Mouse (Mus musculus) forebrain, embryonic 10.5 days (tissue): ENCODE measurements around the gene Gab2. TPM values are rescaled to one million over a fixed set of nuclear protein-coding genes. Genes with fewer than 3 reads are reported as not detected.
A peak's percentile ranks its signal among the peaks of the same experiment; 100 is the strongest.

Source experiments
- DNase-seq: peaks from one replicate; pipeline ENCODE4 v3.0.0-alpha.2; 2017; ENCODE audit warnings: low spot score; ENCODE audit errors: extremely low spot score
- H3K27ac ChIP-seq: fragments of 300-500 bp; sonication (generic); 2 replicates; pipeline ENCODE4 v1.5.1; 2016; ENCODE audit warnings: mild to moderate bottlenecking
- H3K27me3 ChIP-seq: fragments of 300-500 bp; sonication (generic); 2 replicates; pipeline ENCODE4 v1.6.1; 2016; ENCODE audit warnings: mild to moderate bottlenecking; ENCODE audit not compliant: poor library complexity, severe bottlenecking
- H3K36me3 ChIP-seq: fragments of 300-500 bp; sonication (generic); replicated peaks from 2 replicates; pipeline ENCODE4 v1.6.1; 2016; ENCODE audit warnings: mild to moderate bottlenecking, moderate library complexity
- H3K4me1 ChIP-seq: fragments of 300-500 bp; sonication (generic); 2 replicates; pipeline ENCODE4 v1.6.1; 2016
- H3K4me3 ChIP-seq: fragments of 300-500 bp; sonication (generic); 2 replicates; pipeline ENCODE4 v1.5.1; 2016; ENCODE audit warnings: mild to moderate bottlenecking, moderate library complexity
- H3K9me3 ChIP-seq: fragments of 300-500 bp; sonication (generic); 2 replicates; pipeline ENCODE4 v1.6.1; 2016; ENCODE audit warnings: mild to moderate bottlenecking, moderate library complexity
- WGBS: fragments of 180-500 bp; shearing (Covaris S2); methylation state at CpG from one replicate; pipeline ENCODE4 v1.1.7; 2016; 5-methylcytosine and 5-hydroxymethylcytosine counted together
- polyA plus RNA-seq: library from polyadenylated mRNA; unstranded; fragments of >200 nt; fragmentation: Nextera tagmentation; extraction: Ambion mirVana; gene quantifications from 2 replicates; pipeline ENCODE4 v1.2.1, GENCODE M21; 2016

Gene Gab2
- 4.3 and 5.2 TPM in 2 replicates for polyA plus RNA-seq

- peak; percentile 67 for DNase-seq
- Histone ChIP-seq H3K27ac (peak within 1 kb of the TSS; percentile 92), H3K27me3 (0 out of 2 replicates have a peak, but pooled peaks cover 5% of the 10 kb centered on the region), H3K4me3 (peak within 1 kb of the TSS; percentile 93), H3K9me3 (no peaks in the 10 kb centered on the region), H3K4me1 (peaks cover 20% of the 10 kb centered on the region), H3K36me3 (no peaks in the 10 kb centered on the region)
- under 1% methylated on average over 55 of the region's 83 CpGs for WGBS
Observed at GRCm38 (mm10) chr7:97081242-97081958, at the start of gene Gab2. Gene Gab2, plus strand, starts transcription at chr7:97081586.

GRCm38 (mm10) chr7:97032412-97032811, 49.0 kb upstream of the Gab2 start:
- Histone ChIP-seq H3K9me3 (no peaks in the 10 kb centered on the region), H3K27ac (no peak overlapping the region), H3K4me1 (peaks cover 9% of the 10 kb centered on the region), H3K27me3 (no peaks in the 10 kb centered on the region), H3K36me3 (peaks cover 8% of the 10 kb centered on the region), H3K4me3 (no peak overlapping the region)
- 79% methylated on average over 2 of the region's 2 CpGs for WGBS
- no peak for DNase-seq

- DNase-seq = no peak
- no peak overlapping the region for H3K27ac ChIP-seq
- no peaks in the 10 kb centered on the region for H3K4me1 ChIP-seq
- H3K4me3 ChIP-seq = no peak overlapping the region
- no peaks in the 10 kb centered on the region for H3K9me3 ChIP-seq
- H3K36me3 ChIP-seq = peaks cover 21% of the 10 kb centered on the region
- no peaks in the 10 kb centered on the region for H3K27me3 ChIP-seq
- WGBS = 79% methylated on average over 4 of the region's 4 CpGs
Observed at GRCm38 (mm10) chr7:97039641-97040040, 41.7 kb upstream of the Gab2 start.

GRCm38 (mm10) chr7:97041868-97042449, 39.4 kb upstream of the Gab2 start:
- no peaks in the 10 kb centered on the region for H3K4me1 ChIP-seq
- no peaks in the 10 kb centered on the region for H3K9me3 ChIP-seq
- WGBS = 91% methylated on average over 6 of the region's 6 CpGs
- peaks cover 23% of the 10 kb centered on the region for H3K36me3 ChIP-seq
- no peak overlapping the region for H3K27ac ChIP-seq
- no peak overlapping the region for H3K4me3 ChIP-seq
- no peak for DNase-seq
- no peaks in the 10 kb centered on the region for H3K27me3 ChIP-seq

- H3K9me3 ChIP-seq = no peaks in the 10 kb centered on the region
- H3K36me3 ChIP-seq = peaks cover 23% of the 10 kb centered on the region
- DNase-seq = no peak
- H3K4me1 ChIP-seq = no peaks in the 10 kb centered on the region
- no peak overlapping the region for H3K27ac ChIP-seq
- WGBS = 84% methylated on average over 1 of the region's 1 CpGs
- H3K4me3 ChIP-seq = no peak overlapping the region
- no peaks in the 10 kb centered on the region for H3K27me3 ChIP-seq
Observed at GRCm38 (mm10) chr7:97042981-97043380, 38.4 kb upstream of the Gab2 start.

GRCm38 (mm10) chr7:97060966-97061365, 20.4 kb upstream of the Gab2 start:
- WGBS = 91% methylated on average over 2 of the region's 2 CpGs
- Histone ChIP-seq H3K27me3 (no peaks in the 10 kb centered on the region), H3K9me3 (no peaks in the 10 kb centered on the region), H3K27ac (no peak overlapping the region), H3K36me3 (peaks cover 13% of the 10 kb centered on the region), H3K4me1 (no peaks in the 10 kb centered on the region), H3K4me3 (no peak overlapping the region)
- no peak for DNase-seq

- Histone ChIP-seq H3K4me1 (no peaks in the 10 kb centered on the region), H3K27ac (no peak overlapping the region), H3K27me3 (no peaks in the 10 kb centered on the region), H3K36me3 (no peaks in the 10 kb centered on the region; the same call in 1 of the 2 replicates), H3K4me3 (no peak overlapping the region), H3K9me3 (no peaks in the 10 kb centered on the region)
- WGBS = 92% methylated on average over 3 of the region's 3 CpGs
- DNase-seq = no peak
Observed at GRCm38 (mm10) chr7:97071512-97071911, 9.9 kb upstream of the Gab2 start.

GRCm38 (mm10) chr7:97072061-97072460, 9.3 kb upstream of the Gab2 start:
- Histone ChIP-seq H3K4me1 (no peaks in the 10 kb centered on the region), H3K9me3 (no peaks in the 10 kb centered on the region), H3K4me3 (no peak overlapping the region), H3K36me3 (no peaks in the 10 kb centered on the region; the same call in 1 of the 2 replicates), H3K27ac (no peak overlapping the region), H3K27me3 (no peaks in the 10 kb centered on the region)
- DNase-seq = no peak
- 90% methylated on average over 5 of the region's 5 CpGs for WGBS

GRCm38 (mm10) chr7:97074974-97075373, 6.4 kb upstream of the Gab2 start:
- no peak overlapping the region for H3K27ac ChIP-seq
- H3K27me3 ChIP-seq = no peaks in the 10 kb centered on the region
- H3K4me3 ChIP-seq = no peak overlapping the region
- no peak for DNase-seq
- 0 out of 2 replicates have a peak, but pooled peaks cover 4% of the 10 kb centered on the region for H3K4me1 ChIP-seq
- WGBS = 81% methylated on average over 1 of the region's 1 CpGs
- no peaks in the 10 kb centered on the region for H3K9me3 ChIP-seq
- H3K36me3 ChIP-seq = no peaks in the 10 kb centered on the region

GRCm38 (mm10) chr7:97076977-97077376, 4.4 kb upstream of the Gab2 start:
- Histone ChIP-seq H3K36me3 (no peaks in the 10 kb centered on the region), H3K27me3 (no peaks in the 10 kb centered on the region)

GRCm38 (mm10) chr7:97078685-97079084, 2.7 kb upstream of the Gab2 start:
- no peak for DNase-seq
- 58% methylated on average over 4 of the region's 4 CpGs for WGBS
- H3K4me1 ChIP-seq = peaks cover 20% of the 10 kb centered on the region

More at GRCm38 (mm10) chr7:97076977-97077376, 4.4 kb upstream of the Gab2 start:
- no peak for DNase-seq
- H3K27ac ChIP-seq = no peak overlapping the region
- H3K9me3 ChIP-seq = no peaks in the 10 kb centered on the region
- H3K4me3 ChIP-seq = no peak overlapping the region
- peaks cover 9% of the 10 kb centered on the region for H3K4me1 ChIP-seq

GRCm38 (mm10) chr7:97079145-97079544, 2.2 kb upstream of the Gab2 start:
- H3K9me3 ChIP-seq = no peaks in the 10 kb centered on the region
- H3K4me3 ChIP-seq = no peak overlapping the region
- H3K27me3 ChIP-seq = 0 out of 2 replicates have a peak, but pooled peaks cover 5% of the 10 kb centered on the region
- H3K36me3 ChIP-seq = no peaks in the 10 kb centered on the region
- no peak for DNase-seq
- 21% methylated on average over 6 of the region's 6 CpGs for WGBS
- H3K27ac ChIP-seq = no peak overlapping the region
- peaks cover 20% of the 10 kb centered on the region for H3K4me1 ChIP-seq

More at GRCm38 (mm10) chr7:97078685-97079084, 2.7 kb upstream of the Gab2 start:
- Histone ChIP-seq H3K27ac (no peak overlapping the region), H3K9me3 (no peaks in the 10 kb centered on the region), H3K4me3 (no peak overlapping the region), H3K36me3 (no peaks in the 10 kb centered on the region), H3K27me3 (0 out of 2 replicates have a peak, but pooled peaks cover 5% of the 10 kb centered on the region)

- DNase-seq = no peak
- Histone ChIP-seq H3K9me3 (no peaks in the 10 kb centered on the region), H3K36me3 (no peaks in the 10 kb centered on the region), H3K27ac (no peak overlapping the region), H3K4me3 (no peak overlapping the region), H3K27me3 (0 out of 2 replicates have a peak, but pooled peaks cover 5% of the 10 kb centered on the region), H3K4me1 (peaks cover 20% of the 10 kb centered on the region)
- 63% methylated on average over 4 of the region's 4 CpGs for WGBS
Observed at GRCm38 (mm10) chr7:97079651-97080365, 1.6 kb upstream of the Gab2 start.
